Mouse (Mus musculus) CD8-positive naive resting alpha-beta T cell, adult 2 months (primary cell): Measurements from ENCODE around the gene Foxf1.

Experiments used
- DNase-seq, 2 experiments: peaks; one replicate each; pipeline ENCODE4 v3.0.0; 2022; ENCODE audit warnings: low read depth in 2 of 2, low spot score in 2 of 2

The Foxf1 gene

DNA sequence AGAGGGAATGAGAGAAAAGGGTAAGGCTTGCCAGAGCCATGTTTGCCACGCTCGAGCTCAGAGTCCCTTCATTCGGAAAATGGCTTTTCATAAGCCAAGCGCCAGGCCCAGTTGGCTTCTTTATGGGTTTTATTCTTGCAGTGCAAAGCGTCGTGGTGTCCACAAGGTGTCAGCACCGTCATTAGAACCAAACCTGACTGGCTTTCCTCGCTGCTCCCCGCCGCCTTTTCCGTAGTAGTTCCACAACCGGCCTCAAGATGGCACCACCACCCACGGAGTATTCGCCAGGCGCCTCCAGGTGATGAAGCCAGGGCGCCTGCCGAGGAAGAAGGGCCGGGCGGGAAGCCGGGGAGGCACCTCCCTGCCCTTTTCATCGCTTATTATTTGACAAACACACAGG is 29.1 kb downstream of the Foxf1 start:
- DNase-seq, result peak; percentile 96 to 98

DNA sequence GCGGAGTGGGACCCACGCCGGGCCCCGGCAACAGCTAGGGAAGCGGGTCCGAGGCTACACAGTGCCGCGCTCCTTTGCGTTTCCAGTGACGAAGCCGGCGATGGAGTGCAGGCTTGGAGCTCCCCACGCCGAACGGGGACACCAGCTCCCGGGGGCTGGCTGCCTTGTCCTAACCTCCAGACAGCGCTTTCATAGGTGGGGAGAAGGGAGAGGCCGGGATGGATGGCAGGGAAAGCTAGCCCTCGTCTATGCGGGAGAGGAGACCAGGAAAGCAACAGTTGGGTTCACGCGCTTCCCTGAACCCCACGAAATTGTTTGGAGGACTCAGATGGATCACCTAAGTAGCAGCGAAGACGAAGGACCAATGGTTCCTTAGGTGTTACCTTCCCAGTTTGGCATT is 30.9 kb downstream of the Foxf1 start:
- DNase-seq, result no peak

DNA sequence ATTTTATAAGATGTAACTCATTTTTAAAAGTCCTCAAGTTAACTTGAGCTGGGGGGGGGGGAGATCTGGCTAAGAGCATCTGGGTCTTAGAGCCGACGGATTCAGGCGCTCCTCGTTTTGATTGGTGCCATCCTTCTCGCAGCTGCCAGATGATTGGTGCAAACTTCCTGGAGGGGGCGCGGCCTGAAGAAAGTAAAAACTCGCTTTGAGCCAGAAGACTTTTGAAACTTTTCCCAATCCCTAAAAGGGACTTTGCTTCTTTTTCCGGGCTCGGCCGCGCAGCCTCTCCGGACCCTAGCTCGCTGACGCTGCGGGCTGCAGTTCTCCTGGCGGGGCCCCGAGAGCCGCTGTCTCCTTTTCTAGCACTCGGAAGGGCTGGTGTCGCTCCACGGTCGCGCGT is 31.8 kb downstream of the Foxf1 start, which contains the start of gene Foxc2:
Gene Foxc2 (plus strand): TSS at position 224 of the 400 bp plus-strand sequence.
- DNase-seq, result peak; percentile 37 to 66

DNA sequence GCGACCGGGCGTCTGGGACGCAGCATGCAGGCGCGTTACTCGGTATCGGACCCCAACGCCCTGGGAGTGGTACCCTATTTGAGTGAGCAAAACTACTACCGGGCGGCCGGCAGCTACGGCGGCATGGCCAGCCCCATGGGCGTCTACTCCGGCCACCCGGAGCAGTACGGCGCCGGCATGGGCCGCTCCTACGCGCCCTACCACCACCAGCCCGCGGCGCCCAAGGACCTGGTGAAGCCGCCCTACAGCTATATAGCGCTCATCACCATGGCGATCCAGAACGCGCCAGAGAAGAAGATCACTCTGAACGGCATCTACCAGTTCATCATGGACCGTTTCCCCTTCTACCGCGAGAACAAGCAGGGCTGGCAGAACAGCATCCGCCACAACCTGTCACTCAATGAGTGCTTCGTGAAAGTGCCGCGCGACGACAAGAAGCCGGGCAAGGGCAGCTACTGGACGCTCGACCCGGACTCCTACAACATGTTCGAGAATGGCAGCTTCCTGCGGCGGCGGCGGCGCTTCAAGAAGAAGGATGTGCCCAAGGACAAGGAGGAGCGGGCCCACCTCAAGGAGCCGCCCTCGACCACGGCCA is 32.5 kb downstream of the Foxf1 start:
- no peak for DNase-seq

DNA sequence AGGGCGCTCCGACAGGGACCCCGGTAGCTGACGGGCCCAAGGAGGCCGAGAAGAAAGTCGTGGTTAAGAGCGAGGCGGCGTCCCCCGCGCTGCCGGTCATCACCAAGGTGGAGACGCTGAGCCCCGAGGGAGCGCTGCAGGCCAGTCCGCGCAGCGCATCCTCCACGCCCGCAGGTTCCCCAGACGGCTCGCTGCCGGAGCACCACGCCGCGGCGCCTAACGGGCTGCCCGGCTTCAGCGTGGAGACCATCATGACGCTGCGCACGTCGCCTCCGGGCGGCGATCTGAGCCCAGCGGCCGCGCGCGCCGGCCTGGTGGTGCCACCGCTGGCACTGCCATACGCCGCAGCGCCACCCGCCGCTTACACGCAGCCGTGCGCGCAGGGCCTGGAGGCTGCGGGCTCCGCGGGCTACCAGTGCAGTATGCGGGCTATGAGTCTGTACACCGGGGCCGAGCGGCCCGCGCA is 33.0 kb downstream of the Foxf1 start:
- no peak for DNase-seq

DNA sequence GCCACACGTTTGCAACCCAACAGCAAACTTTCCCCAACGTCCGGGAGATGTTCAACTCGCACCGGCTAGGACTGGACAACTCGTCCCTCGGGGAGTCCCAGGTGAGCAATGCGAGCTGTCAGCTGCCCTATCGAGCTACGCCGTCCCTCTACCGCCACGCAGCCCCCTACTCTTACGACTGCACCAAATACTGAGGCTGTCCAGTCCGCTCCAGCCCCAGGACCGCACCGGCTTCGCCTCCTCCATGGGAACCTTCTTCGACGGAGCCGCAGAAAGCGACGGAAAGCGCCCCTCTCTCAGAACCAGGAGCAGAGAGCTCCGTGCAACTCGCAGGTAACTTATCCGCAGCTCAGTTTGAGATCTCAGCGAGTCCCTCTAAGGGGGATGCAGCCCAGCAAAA is 33.7 kb downstream of the Foxf1 start:
- no peak for DNase-seq

DNA sequence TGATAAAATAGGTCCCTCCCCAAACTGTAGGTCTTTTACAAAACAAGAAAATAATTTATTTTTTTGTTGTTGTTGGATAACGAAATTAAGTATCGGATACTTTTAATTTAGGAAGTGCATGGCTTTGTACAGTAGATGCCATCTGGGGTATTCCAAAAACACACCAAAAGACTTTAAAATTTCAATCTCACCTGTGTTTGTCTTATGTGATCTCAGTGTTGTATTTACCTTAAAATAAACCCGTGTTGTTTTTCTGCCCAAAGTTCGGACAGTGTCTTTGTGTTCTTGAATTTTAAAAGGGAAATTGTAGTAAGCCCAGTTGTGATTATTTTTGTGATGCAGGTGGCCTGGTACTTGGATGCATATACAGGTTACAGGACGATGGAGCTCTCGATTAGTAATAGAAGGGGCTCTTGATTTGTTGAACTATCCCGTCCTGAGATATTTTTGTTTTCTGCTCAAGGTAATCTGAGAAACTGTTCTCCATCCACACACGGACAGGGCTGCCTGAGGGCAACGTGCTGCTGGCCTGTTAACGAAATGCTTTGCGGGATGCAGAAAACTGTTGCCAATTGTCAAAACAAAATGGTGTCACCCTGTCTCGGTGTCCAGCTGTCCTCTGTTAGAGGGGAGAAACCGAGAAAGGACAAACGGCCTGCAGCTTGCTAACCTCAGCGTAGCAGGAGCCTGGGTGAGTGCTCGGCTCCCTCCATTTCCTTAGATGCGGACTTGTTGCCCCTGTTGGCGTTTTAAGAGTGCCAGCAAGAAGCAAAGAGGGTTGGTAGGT is 34.6 kb downstream of the Foxf1 start:
- DNase-seq, result no peak

DNA sequence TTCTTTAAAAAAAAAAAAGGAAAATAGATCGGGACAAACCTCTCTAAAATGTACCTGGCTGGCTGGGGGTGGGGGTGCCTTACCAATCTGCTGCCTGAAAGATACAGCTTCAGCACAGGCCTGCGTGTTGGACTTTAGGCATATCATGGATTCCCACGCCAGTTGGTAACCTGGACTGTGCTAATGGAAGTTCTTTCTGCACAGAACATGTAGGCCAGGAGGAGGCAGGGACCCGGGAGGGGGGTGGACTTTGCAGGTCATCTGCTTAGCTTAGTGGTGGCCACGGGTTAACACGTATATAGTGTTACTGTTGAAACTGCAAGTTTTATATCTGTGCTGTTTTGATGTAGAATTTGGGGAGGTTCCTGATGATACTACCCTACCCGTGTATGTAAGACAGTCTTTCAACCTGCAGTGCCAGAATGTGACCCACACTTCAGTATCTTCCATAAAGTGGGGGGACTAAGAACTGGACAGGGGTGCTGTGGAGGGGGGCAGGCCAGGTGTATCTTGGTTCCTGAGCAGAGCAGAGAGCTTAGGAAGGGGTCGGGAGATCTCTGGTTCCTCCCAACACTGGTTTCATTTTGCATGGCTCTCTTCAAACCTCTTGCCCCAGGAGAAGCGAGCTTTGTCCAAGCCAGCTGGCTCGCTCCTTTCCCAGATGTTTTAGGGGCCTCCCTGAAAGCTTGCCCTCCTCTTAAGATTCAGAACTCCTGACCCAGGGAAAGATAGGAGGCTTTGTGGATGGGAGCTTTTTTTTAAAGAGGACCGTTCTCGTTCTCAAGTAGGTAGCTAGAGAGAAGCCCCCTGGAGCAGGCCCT is 35.7 kb downstream of the Foxf1 start:
- DNase-seq, result no peak

DNA sequence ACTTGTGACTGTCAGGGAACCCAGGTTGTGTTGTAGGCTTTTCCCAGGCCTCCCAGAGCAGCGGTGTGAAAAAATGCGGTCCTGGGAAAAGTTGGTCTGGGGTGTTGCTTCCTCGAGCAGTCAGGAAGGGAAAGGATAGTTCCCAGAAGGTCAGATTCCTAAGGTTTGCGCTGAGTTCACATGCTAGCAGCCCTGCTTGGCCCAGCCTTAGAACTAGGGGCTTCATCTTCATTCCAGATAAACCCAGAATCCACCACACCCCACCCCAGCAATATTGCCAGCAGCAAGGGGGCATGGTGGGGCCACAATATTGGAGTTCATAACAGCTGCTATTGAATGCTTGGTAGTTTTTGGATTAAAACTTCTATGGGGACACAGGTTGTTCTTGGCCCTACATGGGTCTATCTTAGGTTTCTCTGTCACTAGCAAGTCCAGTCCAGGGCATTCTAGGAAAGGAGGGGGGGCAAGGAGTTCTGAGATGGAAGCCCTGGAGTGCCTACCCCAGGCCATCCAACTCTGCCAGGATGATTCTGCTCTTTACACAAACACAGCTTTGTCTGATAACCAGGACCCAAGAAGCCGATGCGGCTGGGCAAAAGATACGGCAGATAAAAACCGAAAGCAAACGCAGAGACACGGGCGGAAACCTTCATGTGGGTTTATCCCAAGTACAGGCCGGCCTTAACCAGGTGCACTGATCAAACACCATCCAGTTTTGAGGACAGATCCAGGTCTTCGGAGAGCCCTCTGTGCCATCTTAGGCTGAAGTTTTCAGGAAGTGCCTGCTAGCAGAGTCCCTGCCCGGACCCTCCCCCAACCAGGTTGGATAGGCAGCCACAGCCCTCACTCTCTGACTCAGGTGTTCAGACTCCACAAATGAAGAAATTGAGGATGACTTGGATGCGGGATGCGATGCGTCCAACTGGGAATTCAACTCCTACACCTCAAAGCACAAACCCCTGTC is 36.6 kb downstream of the Foxf1 start:
- DNase-seq, result no peak

DNA sequence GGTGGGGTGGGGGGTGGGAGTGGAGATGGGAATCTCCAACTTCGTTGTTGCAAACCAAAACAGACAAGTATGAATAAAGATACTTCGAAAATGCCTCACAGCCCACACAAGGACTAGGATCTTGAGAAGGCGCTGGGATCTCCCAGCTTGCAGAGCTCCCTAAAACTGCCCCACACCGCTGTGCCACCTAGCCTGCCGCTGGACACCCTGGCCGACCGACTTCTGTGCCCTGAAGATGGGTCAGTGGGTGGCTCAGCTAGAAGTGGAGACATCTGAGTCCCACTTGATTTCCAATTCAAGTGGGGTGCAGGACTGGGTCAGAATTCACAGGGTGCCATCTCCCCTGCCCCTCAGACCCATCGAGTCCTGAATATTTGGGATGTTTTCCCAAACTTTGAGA is 37.5 kb downstream of the Foxf1 start:
- DNase-seq, result no peak

DNA sequence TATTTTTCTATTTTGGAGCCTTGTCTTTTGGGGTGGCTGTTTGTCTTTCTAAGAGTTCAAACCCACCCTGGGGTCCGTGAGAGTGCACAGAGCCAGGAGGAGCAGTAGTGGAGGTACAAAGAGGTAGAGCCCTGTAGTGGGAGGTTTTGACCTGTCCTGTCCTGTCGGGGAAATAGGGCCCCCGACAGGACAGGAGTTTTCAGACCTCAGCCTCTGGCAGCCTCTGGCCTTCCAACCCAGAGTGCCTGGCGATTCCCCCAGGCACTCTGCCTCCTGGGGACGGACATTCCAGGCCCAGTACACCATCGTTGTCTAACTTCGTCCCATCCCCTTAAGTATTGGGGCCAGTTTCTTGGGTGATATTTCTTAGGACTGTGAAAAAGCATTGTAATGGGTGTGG is 38.2 kb downstream of the Foxf1 start:
- DNase-seq, result no peak

DNA sequence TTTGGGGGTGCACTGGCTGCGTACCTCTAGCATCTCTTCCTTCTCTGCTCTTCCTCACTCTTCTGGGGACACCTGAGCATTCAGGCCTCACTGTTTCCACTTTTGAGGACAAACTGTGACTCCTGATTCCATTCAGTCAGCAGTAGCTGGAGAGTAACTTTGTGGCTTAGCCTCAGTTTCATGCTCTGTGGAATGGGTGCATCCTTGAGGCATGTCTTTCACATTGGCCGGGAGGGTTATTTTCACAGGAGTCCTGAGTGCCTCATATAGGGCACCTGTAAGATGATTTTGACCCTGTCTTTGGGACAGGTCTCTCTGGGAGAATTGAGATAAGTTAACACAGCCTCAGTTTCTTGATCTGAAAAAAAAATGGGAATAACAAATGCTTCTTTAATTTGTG is 38.9 kb downstream of the Foxf1 start:
- no peak for DNase-seq

DNA sequence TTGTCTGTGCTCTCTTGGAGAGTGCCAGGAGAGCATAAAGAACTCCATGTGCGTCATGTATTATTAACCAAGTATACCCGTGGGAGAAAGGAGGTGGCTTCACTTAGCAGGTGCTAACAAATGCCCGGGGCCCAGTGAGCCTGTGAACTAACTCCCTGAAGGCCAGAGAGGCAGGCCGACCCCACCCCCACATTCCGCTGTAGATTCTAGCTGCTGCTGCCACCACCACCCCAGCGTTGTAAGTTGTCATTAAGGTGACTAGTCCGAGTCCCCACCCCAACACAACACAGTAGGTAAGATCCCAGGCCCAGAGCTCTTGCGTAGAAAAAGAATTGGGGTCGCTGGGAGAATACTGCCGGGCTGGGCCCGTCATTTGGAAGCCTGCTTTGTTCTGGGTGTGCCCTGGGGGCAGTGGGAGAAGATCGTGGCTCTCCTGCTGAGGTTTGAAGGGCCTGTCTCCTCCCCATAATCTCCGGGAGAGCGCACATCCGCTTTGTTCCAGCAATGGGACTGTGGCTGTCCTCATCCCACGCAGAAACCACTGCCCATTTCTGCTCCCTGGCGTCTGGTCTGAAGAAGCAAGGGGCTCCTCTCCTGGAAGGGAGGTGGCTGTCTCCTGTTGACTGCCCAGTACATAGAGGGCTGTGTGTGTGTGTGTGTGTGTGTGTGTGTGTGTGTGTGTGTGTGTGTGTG is 40.5 kb downstream of the Foxf1 start:
- DNase-seq, result no peak

DNA sequence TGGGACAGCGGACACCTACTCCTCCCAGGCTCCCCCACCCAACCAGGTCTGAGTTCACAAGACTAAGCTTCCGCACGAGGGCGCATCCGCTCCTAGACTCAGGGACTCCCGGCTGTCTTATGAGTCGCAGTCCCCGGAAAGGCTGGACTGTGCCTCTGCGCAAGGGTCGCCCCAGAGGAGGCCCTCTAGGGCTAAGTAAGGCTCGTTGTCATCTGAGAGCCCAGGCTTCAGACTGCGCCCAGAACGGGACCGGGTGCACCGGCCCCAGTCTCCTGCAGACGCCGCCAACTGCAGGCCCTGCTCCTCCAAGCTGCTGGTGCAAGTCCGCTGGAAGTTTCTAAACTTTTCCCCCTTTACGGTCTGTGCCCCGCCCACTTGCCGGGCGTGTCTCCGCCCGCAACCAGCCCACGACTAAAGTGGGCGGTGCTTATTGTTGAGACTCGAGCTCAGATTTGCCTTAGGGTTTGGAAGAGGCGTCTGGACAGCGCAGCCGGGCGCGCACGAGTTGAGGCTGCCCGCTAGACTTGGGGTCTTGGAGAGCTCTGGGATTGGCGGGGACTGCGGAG is 41.2 kb downstream of the Foxf1 start:
- DNase-seq, result no peak

DNA sequence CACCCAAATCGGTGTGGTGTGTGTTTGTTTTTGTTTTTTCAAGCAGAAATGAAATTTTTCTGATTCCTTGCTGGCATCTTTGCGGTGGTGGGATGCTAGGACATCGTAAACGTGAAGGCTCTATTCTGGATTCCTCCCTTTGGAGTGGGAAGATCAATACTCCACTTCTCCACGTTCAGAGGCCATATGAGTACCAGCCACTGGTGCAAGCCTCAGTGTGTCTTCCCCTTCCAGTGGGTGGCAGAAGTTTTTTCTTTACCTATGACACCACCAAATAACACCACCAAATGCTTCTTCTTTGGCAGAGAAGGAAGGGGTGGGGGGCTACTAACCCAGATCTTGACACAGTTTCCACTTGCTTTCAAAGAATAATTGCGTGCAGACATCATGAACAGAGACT is 42.0 kb downstream of the Foxf1 start:
- DNase-seq, result no peak

DNA sequence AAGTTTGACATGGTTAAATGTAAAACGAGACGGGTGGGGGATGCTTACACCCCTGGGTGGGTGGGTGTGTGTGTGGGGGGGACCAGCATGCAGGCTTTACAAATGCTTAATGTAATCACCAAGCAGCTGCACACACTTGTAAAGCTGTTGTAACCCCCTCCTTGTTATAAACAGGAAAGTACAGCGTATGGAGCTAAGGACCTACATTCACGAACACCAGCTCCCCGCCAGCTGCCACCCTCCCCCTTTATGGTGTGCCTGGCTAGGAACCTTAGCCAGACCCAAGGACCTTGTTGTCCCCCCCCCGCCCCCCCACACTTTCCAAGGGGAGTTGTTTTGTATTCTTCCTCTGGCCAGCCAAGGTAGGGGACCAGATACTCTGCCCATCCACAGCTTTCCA is 42.5 kb downstream of the Foxf1 start:
- no peak for DNase-seq

DNA sequence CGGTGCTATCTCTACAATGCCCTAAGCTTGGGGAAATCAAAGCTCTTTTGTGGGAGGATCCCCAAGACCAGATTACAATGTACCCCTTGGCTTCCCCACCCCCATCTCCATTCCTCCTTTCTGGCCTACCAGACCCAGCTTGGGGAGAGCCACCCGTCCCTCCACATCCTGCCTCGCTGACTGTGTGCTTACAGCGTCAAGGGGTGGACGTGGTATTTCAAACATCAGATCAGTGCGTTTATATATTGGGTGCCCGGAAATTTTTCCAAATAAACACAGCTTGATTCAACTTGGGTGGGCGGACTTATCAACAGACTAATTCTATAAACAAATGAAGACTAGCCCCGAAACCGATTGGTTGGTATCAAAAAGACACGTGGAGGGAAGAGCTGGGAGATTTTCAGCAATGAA is 43.1 kb downstream of the Foxf1 start:
- no peak for DNase-seq

DNA sequence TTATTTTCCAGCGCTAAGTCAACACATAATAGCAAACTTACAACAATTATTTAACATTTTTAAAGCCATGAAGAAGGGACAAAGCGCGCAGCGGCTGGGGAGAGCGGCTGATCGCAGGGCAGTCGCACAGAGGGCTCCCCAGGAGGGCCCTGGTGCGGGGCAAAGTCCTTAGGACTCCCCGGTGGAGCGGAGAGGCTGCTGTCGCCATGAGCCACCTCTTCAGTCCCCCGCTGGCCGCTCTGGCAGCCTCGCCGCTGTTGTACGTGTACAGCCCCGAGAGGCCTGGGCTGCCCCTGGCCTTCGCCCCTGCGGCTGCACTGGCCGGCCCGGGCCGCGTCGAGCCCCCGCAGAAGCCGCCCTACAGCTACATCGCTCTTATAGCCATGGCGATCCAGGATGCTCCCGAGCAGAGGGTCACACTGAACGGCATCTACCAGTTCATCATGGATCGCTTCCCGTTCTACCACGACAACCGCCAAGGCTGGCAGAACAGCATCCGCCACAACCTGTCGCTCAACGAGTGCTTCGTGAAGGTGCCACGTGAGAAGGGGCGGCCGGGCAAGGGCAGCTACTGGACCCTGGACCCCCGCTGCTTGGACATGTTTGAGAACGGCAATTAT is 43.7 kb downstream of the Foxf1 start, which contains the start of gene Foxl1:
Gene Foxl1 (plus strand): TSS at position 185 of the 620 bp plus-strand sequence.
- DNase-seq, result no peak

DNA sequence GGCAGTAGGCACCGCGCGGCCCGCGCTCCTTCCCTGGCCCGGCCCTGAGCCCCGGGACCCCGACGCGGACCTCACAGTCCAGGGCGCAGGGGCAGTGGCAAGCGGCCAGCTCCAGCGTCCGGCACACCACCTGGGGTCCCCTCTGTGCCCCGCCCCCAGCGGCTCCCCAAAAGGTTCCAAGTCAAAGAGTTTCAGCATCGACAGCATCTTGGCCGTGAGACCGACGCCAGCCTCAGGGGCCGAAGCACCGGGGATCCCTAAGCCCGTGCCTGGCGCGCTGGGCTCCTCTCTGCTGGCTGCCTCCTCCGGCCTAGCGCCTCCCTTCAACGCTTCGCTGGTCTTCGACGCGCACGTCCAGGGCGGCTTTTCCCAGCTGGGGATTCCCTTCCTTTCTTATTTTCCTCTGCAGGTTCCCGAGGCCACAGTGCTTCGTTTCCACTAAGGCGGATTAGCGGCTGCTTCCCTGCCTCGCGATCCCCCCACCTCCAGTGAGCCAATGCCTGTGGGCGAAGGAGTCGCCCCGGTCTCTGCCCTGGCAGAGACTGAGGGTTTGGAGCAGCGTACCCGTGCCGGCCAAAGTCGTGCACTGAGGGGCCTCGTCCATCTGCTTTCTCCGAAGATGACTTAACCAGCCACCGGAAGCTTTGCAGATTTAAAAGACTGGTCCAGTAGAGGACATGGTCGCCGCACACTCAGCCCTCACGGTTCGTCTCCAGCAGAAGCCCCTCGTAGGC is 44.5 kb downstream of the Foxf1 start:
- DNase-seq, result no peak
